Mouse (Mus musculus) G1E (cell line): ENCODE results near the gene Hunk.

Experiments
- CTCF ChIP-seq: IDR thresholded peaks from 2 replicates; pipeline ENCODE4 v1.5.1; 2012; ENCODE audit warnings: low read depth, low read length, inconsistent platforms, mixed read lengths
- GATA1 ChIP-seq: IDR thresholded peaks from 2 replicates; pipeline ENCODE4 v1.6.1; 2012; ENCODE audit warnings: borderline replicate concordance, low read length, inconsistent platforms, mixed read lengths

- no peak for TF ChIP-seq CTCF
- no peak for TF ChIP-seq GATA1
Measured at GRCm38 (mm10) chr16:90545509-90545908, 159.7 kb downstream of the Hunk start.
